Mouse (Mus musculus): ENCODE results near the gene Vmn1r173.
"Not testable (repeated sequence)": the region's sequence is repeated elsewhere in the genome, so short reads cannot be mapped to it uniquely, and the experiment has no call there.

Vmn1r173 gene

GRCm38 (mm10) chr7:23700403-23700802 lies at the start of gene Vmn1r173:
Gene Vmn1r173, plus strand, starts transcription at chr7:23700703.
- not testable (repeated sequence) for DNase-seq (ENCODE audit: low spot score)

- DNase-seq (ENCODE audit: low spot score): no peak
These were observed 42.5 kb upstream of the Vmn1r173 start, which contains the start of gene Vmn1r172 for GRCm38 (mm10) chr7:23658016-23658415. Gene Vmn1r172, plus strand, starts transcription at chr7:23658316.

DNA sequence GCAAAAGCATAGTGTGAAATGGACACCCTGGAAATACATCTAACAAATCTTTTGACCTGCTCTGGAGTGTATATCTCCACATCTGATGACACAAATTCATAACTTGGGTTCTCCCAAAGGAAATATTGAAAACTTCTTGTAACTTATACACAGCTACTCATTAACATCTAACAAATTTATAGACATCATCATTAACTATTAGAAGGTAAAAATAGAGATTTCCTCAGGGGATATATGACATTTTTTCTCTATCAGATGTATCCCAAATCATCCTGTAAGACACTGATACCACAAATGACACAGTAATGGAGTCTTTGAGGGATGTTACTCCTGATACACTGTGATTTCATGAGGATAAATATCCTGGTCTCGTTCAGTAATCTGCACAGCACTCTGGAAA lies 51.5 kb downstream of the Vmn1r173 start, which contains the start of gene Vmn1r174:
Vmn1r174 (plus strand) TSS at position 301 of the 400 bp plus-strand sequence.
- DNase-seq (ENCODE audit: low spot score): not testable (repeated sequence)
